Mouse (Mus musculus): ENCODE data around the gene Rpl35a. TPM values are rescaled to one million over a fixed set of nuclear protein-coding genes. Genes with fewer than 3 reads are reported as not detected.

Gene Rpl35a
- polyA plus RNA-seq, 1 experiment from 2014 or later, result 1,206 TPM

MicroRNAs within 50 kb of the gene (microRNA counts, 519-probe panel; counts per million panel counts)
- microRNA mmu-miR-1947, result not detected

Small RNA genes within 50 kb of the gene (microRNA-seq; reads per million reads assigned to microRNA genes)
- not detected for gene Gm22231
- gene Mir1947, result 6.5 reads per million, percentile 36 among the genes with 10 or more reads in this experiment

Other genes with a start within 250 kb of the Rpl35a start
- gene Smbd1, start 246.0 kb upstream of the Rpl35a start, polyA plus RNA-seq (2014; fragmentation: Nextera tagmentation; extraction: Ambion mirVana), result not detected in 2 replicates
- 103 and 107 TPM in 2 replicates for gene Fyttd1, start 179.0 kb upstream of the Rpl35a start, polyA plus RNA-seq (2014; fragmentation: Nextera tagmentation; extraction: Ambion mirVana)
- gene Rubcn, start 178.7 kb upstream of the Rpl35a start, polyA plus RNA-seq (2014; fragmentation: Nextera tagmentation; extraction: Ambion mirVana), result 18.2 and 19.3 TPM in 2 replicates
- gene Lrch3, start 142.4 kb upstream of the Rpl35a start, polyA plus RNA-seq (2014; fragmentation: Nextera tagmentation; extraction: Ambion mirVana), result 22.1 and 22.7 TPM in 2 replicates
- 1.2 and 2.8 TPM in 2 replicates for gene Iqcg, start 235 bp upstream of the Rpl35a start, polyA plus RNA-seq (2014; fragmentation: Nextera tagmentation; extraction: Ambion mirVana)
- gene Lmln, start 6.1 kb downstream of the Rpl35a start, polyA plus RNA-seq (2014; fragmentation: Nextera tagmentation; extraction: Ambion mirVana), result 3.3 and 4.1 TPM in 2 replicates
- 14.9 and 18.9 TPM in 2 replicates for gene Osbpl11, start 128.6 kb downstream of the Rpl35a start, polyA plus RNA-seq (2014; fragmentation: Nextera tagmentation; extraction: Ambion mirVana)
- 78.4 and 89.5 TPM in 2 replicates for gene Snx4, start 195.0 kb downstream of the Rpl35a start, polyA plus RNA-seq (2014; fragmentation: Nextera tagmentation; extraction: Ambion mirVana)